Mouse (Mus musculus) midbrain, postnatal 0 days (tissue): Measurements from ENCODE around the gene H2-T22. TPM values are rescaled to one million over a fixed set of nuclear protein-coding genes. Genes with fewer than 3 reads are reported as not detected.
"Not testable (repeated sequence)": the region's sequence is repeated elsewhere in the genome, so short reads cannot be mapped to it uniquely, and the experiment has no call there.

ENCODE experiments used
- ATAC-seq: fragments of 200-750 bp; cut with Nextera tagmentation; 2 replicates; pipeline ENCODE4 v1.8.0; 2017; ENCODE audit warnings: moderate number of reproducible peaks, mild to moderate bottlenecking, moderate TSS enrichment, moderate library complexity; ENCODE audit not compliant: low FRiP score
- DNase-seq: peaks from one replicate; pipeline ENCODE4 v3.0.0-alpha.2; 2015; ENCODE audit warnings: low spot score
- H3K27ac ChIP-seq: fragments of 300-500 bp; sonication (generic); 2 replicates; pipeline ENCODE4 v1.5.1; 2014; ENCODE audit warnings: low read depth, mild to moderate bottlenecking, low read length, mixed read lengths
- H3K27me3 ChIP-seq: fragments of 300-500 bp; sonication (generic); 2 replicates; pipeline ENCODE4 v1.6.1; 2014; ENCODE audit warnings: low read length, control low read depth, mixed read lengths; ENCODE audit not compliant: insufficient read depth
- H3K36me3 ChIP-seq: fragments of 300-500 bp; sonication (generic); 2 replicates; pipeline ENCODE4 v1.6.1; 2014; ENCODE audit warnings: low read length, control low read depth, mixed read lengths; ENCODE audit not compliant: insufficient read depth
- H3K4me1 ChIP-seq: fragments of 300-500 bp; sonication (generic); 2 replicates; pipeline ENCODE4 v1.6.1; 2014; ENCODE audit warnings: mild to moderate bottlenecking, control low read depth, antibody characterized with exemption, low read length, mixed read lengths; ENCODE audit not compliant: insufficient read depth
- H3K4me2 ChIP-seq: fragments of 300-500 bp; sonication (generic); 2 replicates; pipeline ENCODE4 v1.6.1; 2014; ENCODE audit warnings: low read depth, mild to moderate bottlenecking, low read length, mixed read lengths; ENCODE audit not compliant: poor library complexity, severe bottlenecking
- H3K4me3 ChIP-seq: fragments of 300-500 bp; sonication (generic); 2 replicates; pipeline ENCODE4 v1.5.1; 2014; ENCODE audit warnings: low read depth, mild to moderate bottlenecking, low read length, moderate library complexity
- H3K9ac ChIP-seq: fragments of 300-500 bp; sonication (generic); replicated peaks from 2 replicates; pipeline ENCODE4 v1.6.1; 2014; ENCODE audit warnings: mild to moderate bottlenecking, low read length, moderate library complexity, mixed read lengths; ENCODE audit not compliant: poor library complexity, severe bottlenecking
- H3K9me3 ChIP-seq: fragments of 300-500 bp; sonication (generic); 2 replicates; pipeline ENCODE4 v1.6.1; 2016; ENCODE audit warnings: low read length, control low read depth
- CTCF ChIP-seq: IDR thresholded peaks from 2 replicates; pipeline ENCODE4 v1.5.1; 2016; ENCODE audit warnings: antibody characterized with exemption, mild to moderate bottlenecking
- WGBS: fragments of 180-500 bp; shearing (Covaris S2); extraction: QIAGEN DNeasy Blood & Tissue Kit; methylation state at CpG from one replicate; pipeline ENCODE4 v1.1.7; 2014; 5-methylcytosine and 5-hydroxymethylcytosine counted together
- polyA plus RNA-seq: library from polyadenylated mRNA; unstranded; fragments of >200 nt; fragmentation: Nextera tagmentation; extraction: Ambion mirVana; gene quantifications from 2 replicates; pipeline ENCODE4 v1.2.1, GENCODE M21; 2015
- total RNA-seq: library from RNA; depleted of rRNA; stranded (reverse); fragments of >200 nt; gene quantifications from 2 replicates; pipeline ENCODE4 v1.2.3, GENCODE M21; 2014

Gene H2-T22
- total and polyA plus RNA-seq, 2 experiments from 2014 or later, result 7.1 to 11.5 TPM

- DNase-seq, result peak; percentile 41
- not testable (repeated sequence) for ATAC-seq
- WGBS, result 42% methylated on average over 3 of the region's 3 CpGs
Measured at GRCm38 (mm10) chr17:36035010-36035638, 7.4 kb downstream of the H2-T22 start.

GRCm38 (mm10) chr17:36034524-36034923, 8.0 kb downstream of the H2-T22 start:
- H3K4me2 ChIP-seq, H3K9ac ChIP-seq, H3K27me3 ChIP-seq, H3K36me3 ChIP-seq, H3K9me3 ChIP-seq, H3K27ac ChIP-seq, DNase-seq, H3K4me3 ChIP-seq, ATAC-seq, H3K4me1 ChIP-seq: not testable (repeated sequence)
- 58% methylated on average over 3 of the region's 3 CpGs for WGBS

More at GRCm38 (mm10) chr17:36035010-36035638, 7.4 kb downstream of the H2-T22 start:
- not testable (repeated sequence) for H3K9me3 ChIP-seq, H3K9ac ChIP-seq, H3K4me3 ChIP-seq, H3K27ac ChIP-seq, H3K27me3 ChIP-seq, H3K4me1 ChIP-seq, H3K36me3 ChIP-seq, H3K4me2 ChIP-seq
- peak; percentile 66 for TF ChIP-seq CTCF

DNA sequence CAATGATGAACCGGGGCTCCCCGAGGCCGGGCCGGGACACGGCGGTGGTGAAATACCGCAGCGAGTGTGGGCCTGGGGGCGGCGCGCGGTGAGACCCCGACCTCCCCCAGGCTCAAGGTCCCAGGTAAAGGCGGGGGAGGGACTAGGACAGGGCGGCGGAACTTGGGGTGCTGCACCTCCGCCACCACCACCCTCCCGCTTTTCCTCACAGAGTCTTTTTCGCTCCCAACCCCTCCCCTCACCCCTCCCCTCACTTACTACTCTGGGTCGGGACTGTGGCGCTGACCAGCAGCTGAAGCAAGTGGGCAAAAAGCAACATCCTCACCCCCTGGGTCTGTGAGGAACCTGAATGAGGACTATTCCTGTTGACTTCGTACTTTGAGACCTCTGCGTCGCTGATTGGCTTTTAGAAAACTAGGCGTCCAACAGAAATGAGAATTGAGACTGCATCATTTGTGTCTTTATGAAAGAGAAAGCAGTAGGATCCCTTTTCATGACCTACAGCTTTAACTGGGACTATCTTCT, 10.1 kb downstream of the H2-T22 start, which contains the start of gene H2-T23:
Gene H2-T23, minus strand, starts transcription at position 505 of the 525 bp plus-strand sequence.
- H3K36me3 ChIP-seq, H3K9me3 ChIP-seq, DNase-seq, H3K27me3 ChIP-seq, H3K4me1 ChIP-seq, ATAC-seq, H3K27ac ChIP-seq: not testable (repeated sequence)
- peak within 1 kb of the TSS; percentile 39 for H3K4me3 ChIP-seq
- peak within 1 kb of the TSS; percentile 69 for H3K4me2 ChIP-seq
- 0 out of 2 replicates have a peak within 1 kb of the TSS, but pooled peaks have one; percentile 19 for H3K9ac ChIP-seq
- WGBS, result 0% methylated on average over 19 of the region's 25 CpGs

DNA sequence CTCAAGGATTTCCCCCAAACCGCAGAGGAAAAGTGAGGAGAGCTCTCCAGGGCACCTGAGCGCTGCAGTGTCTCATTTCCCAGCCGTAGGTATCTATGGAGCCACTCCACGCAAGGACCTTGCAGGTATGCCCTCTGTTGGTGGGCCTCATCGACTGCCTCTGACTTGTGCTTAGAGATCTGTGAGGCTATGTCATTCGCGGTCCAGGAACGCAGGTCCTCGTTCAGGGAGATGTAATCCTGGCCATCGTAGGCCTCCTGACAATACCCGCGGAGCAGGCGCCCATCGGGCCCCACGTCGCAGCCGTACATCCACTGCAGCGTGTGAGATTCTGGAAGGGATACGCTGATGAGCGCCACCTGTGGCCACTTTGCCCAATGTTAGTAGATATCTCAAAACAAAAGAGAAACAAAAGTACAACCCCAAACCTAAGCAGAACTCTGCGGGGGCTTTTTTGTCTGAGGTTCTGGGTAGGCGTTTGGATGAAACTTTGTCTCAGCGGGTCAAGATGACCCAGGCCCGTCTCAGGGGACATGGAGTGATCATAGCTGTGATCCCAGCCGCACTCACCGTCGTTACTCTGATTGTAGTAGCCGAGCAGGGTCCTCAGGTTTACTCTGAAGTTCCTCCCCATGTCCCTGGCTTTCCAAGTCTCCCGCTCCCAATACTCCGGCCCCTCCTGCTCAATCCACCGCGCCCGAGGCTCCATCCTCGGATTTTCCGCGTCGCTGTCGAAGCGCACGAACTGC, 10.8 kb downstream of the H2-T22 start:
- H3K4me1 ChIP-seq, H3K27ac ChIP-seq, H3K27me3 ChIP-seq, H3K36me3 ChIP-seq, DNase-seq, H3K9me3 ChIP-seq: not testable (repeated sequence)
- H3K4me2 ChIP-seq, result peak overlapping the region; percentile 69
- H3K9ac ChIP-seq, result 0 out of 2 replicates have a peak overlapping the region, but pooled peaks have one; percentile 19
- peak; percentile 65 for TF ChIP-seq CTCF
- ATAC-seq, result peak; percentile 81
- peak overlapping the region; percentile 39 for H3K4me3 ChIP-seq
- WGBS, result 1% methylated on average over 39 of the region's 40 CpGs

GRCm38 (mm10) chr17:36030703-36031582, 11.6 kb downstream of the H2-T22 start:
- H3K27ac ChIP-seq, DNase-seq, H3K9me3 ChIP-seq, H3K27me3 ChIP-seq, H3K36me3 ChIP-seq, H3K4me1 ChIP-seq: not testable (repeated sequence)
- ATAC-seq, result peak; percentile 36; the same call in 1 of the 2 replicates
- Histone ChIP-seq H3K9ac (0 out of 2 replicates have a peak overlapping the region, but pooled peaks have one; percentile 19), H3K4me2 (peak overlapping the region; percentile 69), H3K4me3 (peak overlapping the region; percentile 39)
- 36% methylated on average over 8 of the region's 8 CpGs for WGBS

DNA sequence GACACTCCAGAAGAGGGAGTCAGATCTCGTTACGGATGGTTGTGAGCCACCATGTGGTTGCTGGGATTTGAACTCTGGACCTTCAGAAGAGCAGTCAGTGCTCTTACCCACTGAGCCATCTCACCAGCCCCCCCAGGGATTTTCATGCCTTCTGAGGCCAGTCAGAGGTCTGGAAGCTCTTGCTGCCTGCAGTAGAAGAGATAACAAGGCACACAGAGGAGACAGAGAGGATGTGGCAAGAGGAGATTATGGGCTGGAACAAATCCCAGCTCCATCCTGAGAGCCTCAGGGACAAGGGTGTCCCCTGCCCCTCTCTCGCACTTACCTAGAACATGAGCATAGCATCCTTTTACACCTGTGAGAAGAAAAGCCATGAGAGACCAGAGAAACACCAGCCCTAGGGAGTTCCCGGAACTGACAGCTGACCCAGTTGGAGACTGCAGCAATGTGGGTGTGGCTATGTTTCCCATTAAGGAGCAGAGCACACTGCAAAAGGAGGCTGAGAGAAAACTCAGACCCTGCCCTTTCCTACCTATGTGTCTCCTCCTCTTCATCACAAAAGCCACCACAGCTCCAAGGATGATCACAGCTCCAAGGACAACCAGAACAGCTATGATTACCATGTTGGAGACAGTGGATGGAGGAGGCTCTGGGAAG, 12.4 kb downstream of the H2-T22 start:
- 77% methylated on average over 2 of the region's 4 CpGs for WGBS
- ATAC-seq, H3K27ac ChIP-seq: not testable (repeated sequence)

More for the DNA sequence above, 12.4 kb downstream of the H2-T22 start:
- DNase-seq, H3K27me3 ChIP-seq, H3K36me3 ChIP-seq, H3K4me3 ChIP-seq, H3K4me1 ChIP-seq, H3K4me2 ChIP-seq, H3K9me3 ChIP-seq, H3K9ac ChIP-seq: not testable (repeated sequence)
